8 mouse cellular contexts compared by ENCODE assay signal in the genomic region with DNA sequence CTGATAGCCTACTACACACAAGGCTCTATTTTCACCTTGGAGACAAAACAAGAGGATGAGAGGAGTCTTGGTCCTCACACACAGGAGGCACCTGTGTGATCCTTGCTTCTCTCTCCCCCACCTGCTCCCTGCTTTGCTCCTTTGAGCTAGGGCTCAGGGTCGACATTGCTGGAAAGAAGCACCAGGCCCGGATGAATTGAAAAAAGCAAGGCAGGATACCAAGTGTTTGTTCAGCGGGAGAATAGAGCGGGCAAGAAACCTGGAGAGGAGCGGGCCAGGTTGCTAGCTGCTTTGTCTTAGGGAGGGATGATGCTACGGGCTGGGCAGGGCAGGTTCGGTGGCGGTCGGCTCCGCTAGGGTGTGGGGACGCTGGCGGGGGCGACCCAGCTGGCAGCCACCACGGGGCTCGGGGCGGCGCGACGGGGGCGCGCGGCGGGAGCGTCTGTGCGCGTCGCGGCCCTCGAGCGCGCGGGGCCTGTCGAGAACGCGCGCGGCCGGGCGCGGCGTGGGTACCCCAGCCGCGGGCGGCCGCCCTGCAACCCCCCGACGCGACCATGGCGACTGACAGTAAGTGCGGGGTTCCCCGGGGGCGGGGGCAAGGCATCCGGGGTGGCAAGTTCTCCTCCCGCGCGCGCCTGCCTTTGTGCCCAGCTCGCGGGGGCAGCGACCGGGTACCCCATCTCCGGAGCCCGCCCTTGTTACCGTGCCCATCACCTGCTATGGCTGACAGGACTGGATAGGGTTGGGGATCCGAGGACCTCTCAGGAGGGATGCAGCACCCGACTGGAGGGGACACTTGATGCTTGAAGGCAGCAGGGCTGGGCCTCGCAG. TPM values are rescaled to one million over a fixed set of nuclear protein-coding genes. Genes with fewer than 3 reads are reported as not detected.
DNase-seq lines count a peak whose midpoint lies in the region; ATAC-seq lines count a peak whose summit lies in the region.

A gene (plus strand): TSS at position 365 of the 831 bp plus-strand sequence.

- peak within 1 kb of the TSS; percentile 85 for H3K27ac ChIP-seq in hindbrain, embryonic 15.5 days (replicated peaks)
- no peak within 1 kb of the TSS for H3K27ac ChIP-seq in liver, embryonic 12.5 days

- no peaks in the 10 kb centered on the region for H3K27me3 ChIP-seq in hindbrain, embryonic 15.5 days
- H3K27me3 ChIP-seq in liver, embryonic 12.5 days (replicated peaks), result peaks cover 59% of the 10 kb centered on the region

- peak; percentile 86 for ATAC-seq in hindbrain, embryonic 15.5 days (ENCODE audit: low FRiP score, low read depth)
- ATAC-seq in liver, embryonic 12.5 days, result no peak

- WGBS in hindbrain, embryonic 15.5 days, result 2% methylated on average over 24 of the region's 67 CpGs
- WGBS in liver, embryonic 12.5 days (ENCODE audit: insufficient replicate concordance), result 4% methylated on average over 65 of the region's 67 CpGs

- peak within 1 kb of the TSS; percentile 58 for H3K4me3 ChIP-seq in hindbrain, embryonic 15.5 days
- H3K4me3 ChIP-seq in liver, embryonic 12.5 days, result peak within 1 kb of the TSS; percentile 49

- H3K4me2 ChIP-seq in hindbrain, embryonic 15.5 days, result peak within 1 kb of the TSS; percentile 68
- H3K4me2 ChIP-seq in liver, embryonic 12.5 days, result peak within 1 kb of the TSS; percentile 62

- H3K9me3 ChIP-seq in hindbrain, embryonic 15.5 days, result no peaks in the 10 kb centered on the region
- H3K9me3 ChIP-seq in liver, embryonic 12.5 days (replicated peaks), result no peaks in the 10 kb centered on the region

- peak; percentile 65 to 78 for DNase-seq in left cerebral cortex, adult 18-20 months (ENCODE audit: low spot score in 2 of 2)
- DNase-seq in left cerebral cortex, adult 11 months (ENCODE audit: low spot score), result no peak
- peak; percentile 52 for DNase-seq in embryo, embryonic 11 days
- peak; percentile 34 to 59 for DNase-seq in right cerebral cortex, postnatal 36 days (ENCODE audit: low spot score in 2 of 2)
- DNase-seq in adrenal gland, adult (ENCODE audit: inconsistent age in 2 of 2, low spot score in 1 of 2), result no peak
- no peak for DNase-seq in urinary bladder, postnatal 4 days (ENCODE audit: low spot score in 2 of 2)

- peak within 1 kb of the TSS; percentile 69 for H3K9ac ChIP-seq in hindbrain, embryonic 15.5 days
- H3K9ac ChIP-seq in liver, embryonic 12.5 days, result no peak within 1 kb of the TSS

- peaks cover 26% of the 10 kb centered on the region for H3K4me1 ChIP-seq in hindbrain, embryonic 15.5 days (replicated peaks)
- H3K4me1 ChIP-seq in liver, embryonic 12.5 days, result no peaks in the 10 kb centered on the region

- H3K36me3 ChIP-seq in hindbrain, embryonic 15.5 days, result no peaks in the 10 kb centered on the region
- no peaks in the 10 kb centered on the region for H3K36me3 ChIP-seq in liver, embryonic 12.5 days

RNA-seq across cellular contexts. Expression of the gene that starts here (rescaled TPM):
- total RNA-seq in left cerebral cortex, adult 18-20 months (2021), result 10 to 100 TPM; 73.5 to 79.2 TPM
- 71.3 and 81.7 TPM in 2 replicates for polyA plus RNA-seq in hindbrain, embryonic 15.5 days (2015; fragmentation: Nextera tagmentation; extraction: Ambion mirVana)
- 0.07 and 0.17 TPM in 2 replicates for polyA plus RNA-seq in liver, embryonic 12.5 days (2016; fragmentation: Nextera tagmentation; extraction: Ambion mirVana)

Comparison
In these comparisons a context has a peak if more than half of its experiments do, and no peak if none do; other contexts are left out.
1. RNA of the gene that starts here (polyA plus RNA-seq): 71.3 to 81.7 TPM in hindbrain, embryonic 15.5 days; 0.07 to 0.17 TPM in liver, embryonic 12.5 days; every median in the first group is over 10 times any median in the second.
2. DNase-seq: peak in left cerebral cortex, adult 18-20 months (2 of 2), embryo, embryonic 11 days (single experiment) and right cerebral cortex, postnatal 36 days (2 of 2); none in left cerebral cortex, adult 11 months (single experiment), adrenal gland, adult (0 of 2) and urinary bladder, postnatal 4 days (0 of 2).